ENCODE assay signal across 8 mouse cellular contexts in the genomic region with DNA sequence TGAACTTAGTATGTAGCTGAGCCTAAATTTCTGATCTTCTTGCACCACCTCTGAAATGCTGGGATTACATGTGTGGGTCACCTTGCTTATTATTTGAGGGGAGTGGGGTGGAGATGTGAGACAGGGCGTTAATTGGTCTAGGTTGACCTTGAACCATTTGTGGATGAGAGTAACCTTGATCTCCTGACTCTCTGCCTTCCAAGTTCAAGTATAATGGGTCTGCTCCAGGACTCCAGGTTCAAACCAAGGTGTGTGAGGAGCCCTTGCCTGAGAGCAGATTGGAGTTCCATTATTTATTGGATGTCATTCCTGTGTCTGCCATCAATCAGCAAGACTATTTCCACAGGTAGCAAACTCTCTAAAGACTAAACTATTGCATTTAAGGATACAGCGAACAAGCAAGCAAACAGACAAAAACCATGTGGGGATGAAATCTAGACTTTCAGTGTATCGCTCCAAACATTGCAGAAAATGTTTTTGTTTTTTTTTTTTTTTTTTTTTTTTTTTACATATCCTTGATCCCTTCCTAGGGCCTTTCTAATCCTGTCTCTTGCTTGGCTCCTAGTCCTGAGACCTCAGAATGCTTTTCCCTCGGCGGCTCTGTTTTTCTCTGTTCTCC. TPM values are rescaled to one million over a fixed set of nuclear protein-coding genes. Genes with fewer than 3 reads are reported as not detected.
A peak's percentile ranks its signal among the peaks of the same experiment; 100 is the strongest.
DNase-seq lines count a peak whose midpoint lies in the region; ATAC-seq lines count a peak whose summit lies in the region.

No protein-coding gene starts in this region.

- H3K27ac ChIP-seq in liver, embryonic 11.5 days (ENCODE audit: low read depth, low read length), result no peak overlapping the region
- no peak overlapping the region for H3K27ac ChIP-seq in embryonic facial prominence, embryonic 15.5 days (replicated peaks)
- no peak overlapping the region for H3K27ac ChIP-seq in limb, embryonic 10.5 days
- H3K27ac ChIP-seq in neural tube, embryonic 14.5 days (ENCODE audit: low read depth, low read length), result peak overlapping the region; percentile 69; the same call in 1 of the 2 replicates

- H3K4me3 ChIP-seq in liver, embryonic 11.5 days (ENCODE audit: low read depth, low read length), result peak overlapping the region; percentile 61
- H3K4me3 ChIP-seq in embryonic facial prominence, embryonic 15.5 days (replicated peaks), result peak overlapping the region; percentile 56
- H3K4me3 ChIP-seq in limb, embryonic 10.5 days, result peak overlapping the region; percentile 63
- H3K4me3 ChIP-seq in neural tube, embryonic 14.5 days (ENCODE audit: low read depth, low read length), result peak overlapping the region; percentile 48

- ATAC-seq in liver, embryonic 11.5 days (replicated peaks; ENCODE audit: low FRiP score), result no peak
- ATAC-seq in embryonic facial prominence, embryonic 15.5 days (ENCODE audit: insufficient number of reproducible peaks, low FRiP score, low TSS enrichment, low read depth), result no peak
- ATAC-seq in neural tube, embryonic 14.5 days (ENCODE audit: low read depth), result no peak

- 0 out of 2 replicates have a peak overlapping the region, but pooled peaks have one; percentile 60 for H3K9ac ChIP-seq in liver, embryonic 11.5 days (ENCODE audit: low read depth, low read length)
- H3K9ac ChIP-seq in embryonic facial prominence, embryonic 15.5 days, result no peak overlapping the region
- peak overlapping the region; percentile 34; the same call in 1 of the 2 replicates for H3K9ac ChIP-seq in neural tube, embryonic 14.5 days (replicated peaks; ENCODE audit: low read depth, low read length)

- H3K27me3 ChIP-seq in liver, embryonic 11.5 days (replicated peaks; ENCODE audit: control insufficient read depth, insufficient read depth, low read length), result peaks cover 10% of the 10 kb centered on the region
- peaks cover 34% of the 10 kb centered on the region for H3K27me3 ChIP-seq in embryonic facial prominence, embryonic 15.5 days
- H3K27me3 ChIP-seq in limb, embryonic 10.5 days (ENCODE audit: low read depth, poor library complexity, severe bottlenecking), result peaks cover 69% of the 10 kb centered on the region
- H3K27me3 ChIP-seq in neural tube, embryonic 14.5 days (ENCODE audit: control insufficient read depth, insufficient read depth, low read length), result no peaks in the 10 kb centered on the region

- peak overlapping the region; percentile 95 for H3K4me2 ChIP-seq in liver, embryonic 11.5 days
- peak overlapping the region; percentile 97 for H3K4me2 ChIP-seq in embryonic facial prominence, embryonic 15.5 days (replicated peaks)
- peak overlapping the region; percentile 86 for H3K4me2 ChIP-seq in neural tube, embryonic 14.5 days (ENCODE audit: low read depth, low read length)

- no peaks in the 10 kb centered on the region for H3K9me3 ChIP-seq in liver, embryonic 11.5 days (ENCODE audit: control insufficient read depth, low read length)
- no peaks in the 10 kb centered on the region for H3K9me3 ChIP-seq in embryonic facial prominence, embryonic 15.5 days (replicated peaks)
- H3K9me3 ChIP-seq in limb, embryonic 10.5 days (replicated peaks), result no peaks in the 10 kb centered on the region
- H3K9me3 ChIP-seq in neural tube, embryonic 14.5 days (ENCODE audit: control insufficient read depth, low read length), result no peaks in the 10 kb centered on the region

- WGBS in liver, embryonic 11.5 days, result 48% methylated on average over 5 of the region's 5 CpGs
- WGBS in embryonic facial prominence, embryonic 15.5 days, result 38% methylated on average over 5 of the region's 5 CpGs
- 43% methylated on average over 5 of the region's 5 CpGs for WGBS in limb, embryonic 10.5 days
- 53% methylated on average over 5 of the region's 5 CpGs for WGBS in neural tube, embryonic 14.5 days

- H3K4me1 ChIP-seq in liver, embryonic 11.5 days (replicated peaks; ENCODE audit: control insufficient read depth, insufficient read depth, low read length), result peaks cover 8% of the 10 kb centered on the region; the same call in 1 of the 2 replicates
- H3K4me1 ChIP-seq in embryonic facial prominence, embryonic 15.5 days, result peaks cover 12% of the 10 kb centered on the region
- peaks cover 13% of the 10 kb centered on the region for H3K4me1 ChIP-seq in limb, embryonic 10.5 days
- no peaks in the 10 kb centered on the region; the same call in 1 of the 2 replicates for H3K4me1 ChIP-seq in neural tube, embryonic 14.5 days (ENCODE audit: control insufficient read depth, insufficient read depth, low read length)

- no peak for DNase-seq in liver, embryonic 11.5 days (ENCODE audit: low spot score)
- no peak for DNase-seq in liver
- no peak for DNase-seq in limb, embryonic 10.5 days (ENCODE audit: low spot score)
- DNase-seq in T-cell, adult 2 months (ENCODE audit: low spot score), result no peak
- no peak for DNase-seq in right cerebral cortex, postnatal 4 days
- DNase-seq in urinary bladder, postnatal 14 days (ENCODE audit: low spot score), result no peak

- H3K36me3 ChIP-seq in liver, embryonic 11.5 days (ENCODE audit: control insufficient read depth, insufficient read depth, low read length), result no peaks in the 10 kb centered on the region
- no peaks in the 10 kb centered on the region for H3K36me3 ChIP-seq in embryonic facial prominence, embryonic 15.5 days
- H3K36me3 ChIP-seq in limb, embryonic 10.5 days, result no peaks in the 10 kb centered on the region
- H3K36me3 ChIP-seq in neural tube, embryonic 14.5 days (ENCODE audit: control insufficient read depth, insufficient read depth, low read length), result no peaks in the 10 kb centered on the region

RNA-seq across cellular contexts. Expression of a gene that starts 1.7 kb away (rescaled TPM):
- 0.14 and 0.60 TPM in 2 replicates for polyA plus RNA-seq in liver, embryonic 11.5 days (2014; fragmentation: Nextera tagmentation; extraction: Ambion mirVana)
- 0.39 and 0.59 TPM in 2 replicates for polyA plus RNA-seq in embryonic facial prominence, embryonic 15.5 days (2015; fragmentation: Nextera tagmentation; extraction: Ambion mirVana)
- polyA plus RNA-seq in limb, embryonic 10.5 days (2016; fragmentation: Nextera tagmentation; extraction: Ambion mirVana), result 0.08 and 0.20 TPM in 2 replicates
- polyA plus RNA-seq in neural tube, embryonic 14.5 days (2014; fragmentation: Nextera tagmentation; extraction: Ambion mirVana), result 1.3 and 1.5 TPM in 2 replicates

RNA-seq across cellular contexts. Expression of a gene that starts 7.1 kb away (rescaled TPM):
- not detected in 2 replicates for polyA plus RNA-seq in liver, embryonic 11.5 days (2014; fragmentation: Nextera tagmentation; extraction: Ambion mirVana)
- 0.42 and 0.45 TPM in 2 replicates for polyA plus RNA-seq in embryonic facial prominence, embryonic 15.5 days (2015; fragmentation: Nextera tagmentation; extraction: Ambion mirVana)
- polyA plus RNA-seq in limb, embryonic 10.5 days (2016; fragmentation: Nextera tagmentation; extraction: Ambion mirVana), result not detected in 2 replicates
- 0.58 and 0.71 TPM in 2 replicates for polyA plus RNA-seq in neural tube, embryonic 14.5 days (2014; fragmentation: Nextera tagmentation; extraction: Ambion mirVana)

RNA-seq across cellular contexts. Expression of a gene that starts 36.4 kb away (rescaled TPM):
- polyA plus RNA-seq in liver, embryonic 11.5 days (2014; fragmentation: Nextera tagmentation; extraction: Ambion mirVana), result not detected in 2 replicates
- polyA plus RNA-seq in embryonic facial prominence, embryonic 15.5 days (2015; fragmentation: Nextera tagmentation; extraction: Ambion mirVana), result not detected in 2 replicates
- polyA plus RNA-seq in limb, embryonic 10.5 days (2016; fragmentation: Nextera tagmentation; extraction: Ambion mirVana), result not detected in 2 replicates
- polyA plus RNA-seq in neural tube, embryonic 14.5 days (2014; fragmentation: Nextera tagmentation; extraction: Ambion mirVana), result not detected in 2 replicates

RNA-seq across cellular contexts. Expression of a gene that starts 37.3 kb away (rescaled TPM):
- polyA plus RNA-seq in liver, embryonic 11.5 days (2014; fragmentation: Nextera tagmentation; extraction: Ambion mirVana), result 11.1 and 12.5 TPM in 2 replicates
- polyA plus RNA-seq in embryonic facial prominence, embryonic 15.5 days (2015; fragmentation: Nextera tagmentation; extraction: Ambion mirVana), result not detected in 2 replicates
- polyA plus RNA-seq in limb, embryonic 10.5 days (2016; fragmentation: Nextera tagmentation; extraction: Ambion mirVana), result 0.24 TPM in 1 of 2 replicates, not detected in the other
- polyA plus RNA-seq in neural tube, embryonic 14.5 days (2014; fragmentation: Nextera tagmentation; extraction: Ambion mirVana), result not detected in 2 replicates
